Mouse (Mus musculus) adrenal gland, postnatal 14 days (tissue): Measurements from ENCODE around the gene Ptprk. TPM values are rescaled to one million over a fixed set of nuclear protein-coding genes. Genes with fewer than 3 reads are reported as not detected.

Source experiments
- DNase-seq: peaks from one replicate; pipeline ENCODE4 v3.0.0; 2021; ENCODE audit warnings: mixed read lengths
- total RNA-seq: library from RNA; stranded (reverse); gene quantifications from 2 replicates; pipeline ENCODE4 v1.2.3, GENCODE M21; 2021

Ptprk gene
- total RNA-seq, 1 experiment from 2014 or later: 23.3 TPM

DNA sequence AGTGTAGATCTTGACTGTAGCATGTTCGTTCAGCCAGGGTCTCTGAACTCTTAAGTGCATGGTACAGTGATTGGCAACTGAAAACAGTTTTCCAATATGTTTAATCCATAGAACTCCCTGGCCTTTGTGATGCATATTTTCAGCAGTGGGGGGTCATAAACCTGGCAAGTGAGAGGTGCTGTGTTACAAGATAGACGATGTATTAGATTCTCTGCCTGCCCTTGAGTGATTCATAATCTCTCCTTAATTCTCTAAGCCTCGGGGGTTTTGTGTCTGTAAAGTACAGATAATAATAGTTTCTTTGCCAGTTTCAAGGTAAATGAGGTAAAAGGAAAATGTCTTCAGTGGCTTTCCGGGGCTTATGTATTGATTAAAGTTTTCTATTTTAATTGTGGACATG lies 475.9 kb downstream of the Ptprk start:
- no peak for DNase-seq

DNA sequence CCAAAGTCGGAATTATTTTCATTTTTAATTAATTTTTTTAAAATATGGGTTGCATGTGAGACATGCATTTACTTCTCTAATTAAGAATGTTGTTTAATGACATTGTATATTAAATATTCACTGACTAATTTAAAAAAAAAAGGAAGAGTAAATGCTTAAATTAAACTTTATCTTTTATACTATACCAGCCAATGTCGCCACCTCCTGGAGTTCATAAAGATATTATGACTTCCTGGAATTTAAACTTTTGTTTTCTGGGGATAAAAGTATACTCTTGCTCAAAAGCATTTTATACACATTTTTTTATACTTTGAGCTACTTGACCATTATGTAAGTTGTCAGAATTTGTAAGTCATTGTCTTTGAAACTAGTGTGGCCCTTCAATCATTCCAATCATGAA lies 477.4 kb downstream of the Ptprk start:
- no peak for DNase-seq

DNA sequence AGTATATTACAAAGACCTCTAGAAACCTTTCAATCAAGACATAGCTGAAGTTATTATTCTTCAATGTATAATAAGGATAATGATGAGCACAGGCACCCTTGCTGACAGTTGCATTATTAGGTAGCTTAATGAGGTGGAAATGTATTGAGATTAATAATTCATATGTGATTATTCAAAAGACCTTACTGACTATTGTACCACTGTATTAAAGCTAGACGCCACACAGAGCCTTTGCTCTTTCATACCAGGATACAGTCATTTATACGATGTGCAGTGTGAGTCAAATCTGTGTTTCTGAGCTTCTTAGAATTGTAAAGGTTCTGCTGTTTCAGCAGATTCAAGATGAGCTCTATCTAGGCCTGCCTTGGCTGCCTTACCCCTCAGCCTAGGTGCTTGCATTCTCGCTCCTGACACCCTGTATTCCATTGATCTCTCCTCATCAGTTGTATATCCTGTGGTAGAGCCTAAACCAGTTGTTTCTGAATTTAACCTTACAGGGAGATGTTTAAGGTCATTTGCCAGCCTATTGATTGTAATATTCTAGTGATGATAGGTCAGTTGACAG lies 489.6 kb downstream of the Ptprk start:
- no peak for DNase-seq

DNA sequence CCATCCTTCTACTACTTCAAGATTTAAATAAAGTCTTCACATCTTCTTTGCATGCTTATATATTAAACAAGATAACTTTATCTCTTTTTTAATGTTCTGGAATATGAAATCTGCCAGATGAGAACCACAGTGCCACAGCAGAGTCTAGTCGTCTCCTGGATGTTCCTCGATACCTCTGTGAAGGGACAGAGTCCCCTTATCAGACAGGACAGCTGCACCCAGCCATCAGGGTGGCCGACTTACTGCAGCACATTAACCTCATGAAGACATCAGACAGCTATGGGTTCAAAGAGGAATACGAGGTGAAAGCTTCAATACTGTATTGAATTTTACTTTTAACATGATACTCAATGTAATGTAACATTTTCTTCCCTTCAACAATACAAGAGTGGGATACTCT lies 491.8 kb downstream of the Ptprk start:
- DNase-seq: no peak

DNA sequence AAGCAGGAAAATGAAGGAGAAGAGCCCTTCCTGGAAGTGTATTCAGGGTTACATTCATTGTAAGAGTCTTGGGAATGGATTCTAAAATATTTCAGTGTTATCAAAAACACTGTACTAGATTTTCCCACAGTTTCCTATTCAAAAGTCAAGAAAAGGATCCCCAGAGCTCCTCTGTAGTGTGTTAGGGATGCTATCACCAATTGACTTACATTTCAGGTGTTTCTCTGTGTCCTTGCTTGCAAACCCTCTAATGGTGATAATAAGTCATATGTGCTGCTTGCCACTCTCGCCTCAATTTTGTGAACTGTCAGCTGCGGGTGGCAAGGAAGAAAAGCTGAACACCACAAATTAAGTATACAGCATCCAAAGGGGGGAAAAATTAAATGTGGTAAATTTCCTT lies 492.2 kb downstream of the Ptprk start:
- DNase-seq: no peak

DNA sequence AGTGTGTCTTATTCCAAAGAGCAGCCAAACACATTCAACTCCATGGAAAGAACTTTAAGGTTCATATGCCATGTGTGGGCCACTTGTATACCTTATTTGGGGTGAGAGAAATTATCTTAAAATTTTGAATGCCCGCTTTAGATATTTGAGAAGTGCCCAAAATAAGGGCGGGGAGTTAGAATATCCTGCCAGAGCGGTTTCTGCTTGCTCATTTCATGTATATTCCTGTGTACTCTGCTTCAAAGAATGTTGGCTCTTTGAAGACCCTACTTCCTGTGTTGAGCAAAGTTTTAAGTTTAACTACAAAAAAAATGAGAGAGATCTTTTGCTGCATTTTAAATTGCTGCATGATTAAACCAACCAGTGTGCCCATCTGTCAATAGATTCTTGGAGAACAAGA lies 492.8 kb downstream of the Ptprk start:
- no peak for DNase-seq

DNA sequence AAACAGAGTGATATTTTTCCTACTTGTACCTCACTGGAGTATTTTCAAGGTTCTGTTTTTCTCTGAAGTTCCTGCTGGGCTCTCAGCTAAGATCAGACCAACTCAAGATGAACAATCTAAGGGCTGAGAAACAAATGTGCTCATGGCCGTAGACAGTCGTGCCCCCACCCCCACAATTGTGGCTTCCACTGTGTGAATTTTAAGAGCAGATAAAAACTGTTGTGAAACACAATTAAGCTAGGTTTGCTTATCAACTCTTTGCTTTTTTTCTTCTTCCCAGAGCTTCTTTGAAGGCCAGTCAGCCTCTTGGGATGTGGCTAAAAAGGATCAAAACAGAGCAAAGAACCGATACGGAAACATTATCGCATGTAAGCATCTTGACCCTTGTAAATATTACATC lies 493.4 kb downstream of the Ptprk start:
- DNase-seq: no peak

DNA sequence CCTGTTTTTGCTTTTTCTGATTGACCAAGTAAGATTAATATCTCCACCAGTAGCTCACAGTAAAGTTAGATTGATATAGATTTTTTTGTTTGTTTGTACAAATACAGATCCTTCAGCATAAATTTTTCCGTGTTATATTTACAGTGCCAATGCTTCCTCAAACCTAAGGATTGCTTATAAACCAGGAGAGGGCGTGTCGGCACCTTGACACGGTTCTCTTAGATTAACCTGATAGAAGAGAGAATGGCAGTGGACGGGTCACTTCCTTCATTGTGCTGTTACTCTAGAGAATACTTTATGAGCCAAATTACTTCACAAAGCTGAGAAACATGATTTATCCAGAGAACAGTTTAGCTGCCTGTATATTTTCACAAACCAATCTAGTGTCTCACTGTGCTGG lies 505.0 kb downstream of the Ptprk start:
- no peak for DNase-seq

DNA sequence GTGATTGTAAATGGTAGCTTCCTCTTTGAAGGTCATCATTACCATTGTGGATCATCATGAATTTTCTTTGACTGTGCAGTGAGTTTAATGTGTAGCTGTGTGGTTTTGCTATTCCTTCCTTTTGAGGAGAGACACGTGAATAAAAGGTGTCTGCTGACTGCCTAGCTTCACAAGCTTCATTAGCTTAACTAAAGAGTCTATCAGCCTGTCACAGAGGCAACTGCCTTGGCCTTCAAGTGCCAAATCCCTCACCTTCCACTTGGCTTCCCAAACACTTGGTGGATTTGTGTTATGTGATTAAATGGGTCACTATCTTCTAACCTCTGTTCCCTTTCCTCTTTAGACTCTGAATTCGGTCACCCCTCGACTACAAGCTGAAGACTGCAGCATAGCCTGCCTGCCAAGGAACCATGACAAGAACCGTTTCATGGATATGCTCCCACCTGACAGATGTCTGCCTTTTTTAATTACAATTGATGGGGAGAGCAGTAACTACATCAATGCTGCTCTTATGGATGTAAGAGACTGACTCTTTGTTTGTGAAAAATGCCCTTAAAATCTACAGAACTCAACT lies 512.0 kb downstream of the Ptprk start:
- DNase-seq: no peak

DNA sequence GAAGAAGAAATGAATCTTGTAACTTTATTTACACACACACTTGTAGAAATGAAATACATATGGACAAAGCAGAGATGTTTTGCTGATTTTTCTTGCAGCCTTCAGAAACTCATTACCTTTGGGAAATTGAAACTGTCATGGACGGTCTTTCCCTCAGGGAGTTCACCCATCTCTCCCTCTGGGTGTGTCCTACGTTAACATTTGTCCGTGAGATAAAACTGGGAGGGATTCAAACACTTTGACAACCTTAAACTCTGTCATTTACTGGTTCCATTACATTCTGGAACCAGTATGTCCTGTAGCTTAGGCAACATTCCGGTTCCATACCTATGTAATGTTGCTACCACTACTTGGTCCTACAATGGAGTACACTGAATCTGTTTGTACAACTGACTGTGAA lies 513.8 kb downstream of the Ptprk start:
- no peak for DNase-seq

DNA sequence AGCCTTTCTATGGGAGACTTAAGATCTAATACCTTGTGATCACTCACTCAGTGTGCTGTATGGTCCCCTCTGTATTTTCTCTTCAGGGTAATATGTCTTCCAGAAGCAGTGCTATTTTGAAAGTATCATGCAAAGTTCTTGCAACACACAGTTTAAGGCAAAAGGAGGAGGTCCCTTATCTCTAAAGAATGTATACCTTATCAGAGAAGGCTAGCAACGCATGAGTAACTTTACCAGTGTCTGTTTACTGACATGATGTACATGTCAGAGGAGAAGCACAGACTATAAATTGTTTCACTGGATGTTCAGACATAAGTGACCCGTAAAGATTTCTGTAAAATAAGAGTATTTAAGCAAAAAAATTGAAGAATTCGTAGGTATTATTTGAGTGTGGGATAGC lies 516.2 kb downstream of the Ptprk start:
- DNase-seq: no peak

DNA sequence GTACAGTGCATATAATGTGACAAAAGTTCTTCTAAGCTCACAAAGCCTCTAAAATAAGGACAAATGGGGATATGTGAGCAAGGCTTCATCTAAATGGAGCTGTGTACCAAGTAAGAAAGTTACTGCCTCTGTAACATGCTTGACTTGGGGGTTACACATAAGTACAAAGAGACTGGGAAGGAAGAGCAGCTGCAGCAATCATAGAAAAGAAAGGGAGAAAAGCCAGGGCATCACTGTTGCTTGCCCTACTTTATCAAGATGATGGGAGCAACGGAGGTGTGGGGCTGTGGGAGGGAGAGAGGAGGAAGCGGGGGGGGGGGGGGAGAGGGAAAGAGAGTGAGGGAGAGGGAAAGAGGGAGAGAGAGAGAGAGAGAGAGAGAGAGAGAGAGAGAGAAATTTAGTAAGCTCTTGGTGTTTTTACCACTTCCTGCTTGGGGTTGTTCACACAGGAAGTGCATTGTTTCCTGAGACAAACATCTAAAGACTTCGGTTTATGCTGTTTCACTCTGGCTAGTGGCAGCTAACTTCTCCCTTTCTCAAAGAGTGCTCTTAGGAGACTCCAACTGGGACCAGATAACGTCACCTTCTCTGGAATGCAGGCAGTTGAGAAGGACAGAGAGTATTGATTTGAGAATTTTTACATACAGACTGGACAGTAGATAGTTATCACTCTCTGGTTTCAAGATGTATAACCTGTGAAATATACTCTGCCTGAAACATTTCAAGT lies 519.1 kb downstream of the Ptprk start:
- no peak for DNase-seq

DNA sequence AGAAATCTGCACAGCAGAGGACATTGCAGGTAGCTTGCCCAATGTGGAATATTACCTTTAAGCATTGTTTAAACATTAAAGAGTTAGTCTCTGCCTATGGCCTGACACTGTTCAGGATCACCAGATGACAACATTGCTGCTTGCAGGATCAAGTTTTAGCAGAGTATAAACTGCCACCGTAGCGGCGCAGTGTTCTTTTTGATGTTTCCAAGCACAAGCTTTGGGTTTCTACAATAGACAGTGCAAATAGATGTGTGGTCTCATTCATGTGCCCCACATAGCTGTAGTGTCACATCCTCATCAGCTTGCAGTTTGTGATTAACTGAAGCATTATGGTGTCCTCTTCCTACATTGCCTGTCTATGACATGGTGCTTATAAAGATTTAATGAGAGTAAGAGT lies 522.3 kb downstream of the Ptprk start:
- DNase-seq: no peak

DNA sequence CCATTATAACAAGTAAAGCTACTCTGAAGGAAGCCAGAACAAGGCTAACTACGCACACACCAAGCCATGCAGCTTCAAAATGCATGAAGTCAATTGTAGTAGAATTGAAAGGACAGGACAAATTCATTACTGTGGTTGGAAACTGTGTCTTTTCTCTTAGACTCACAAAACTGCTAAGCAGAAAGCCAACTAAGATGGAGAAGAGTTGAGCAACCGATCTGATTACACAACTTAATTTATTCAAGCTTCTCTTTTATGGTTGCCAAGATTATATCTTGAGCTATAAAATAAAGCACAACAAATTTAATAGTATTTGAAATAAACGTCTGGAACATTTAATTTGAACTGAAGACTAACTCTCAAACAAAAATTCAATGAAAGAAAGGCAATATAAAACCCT lies 534.5 kb downstream of the Ptprk start:
- no peak for DNase-seq

DNA sequence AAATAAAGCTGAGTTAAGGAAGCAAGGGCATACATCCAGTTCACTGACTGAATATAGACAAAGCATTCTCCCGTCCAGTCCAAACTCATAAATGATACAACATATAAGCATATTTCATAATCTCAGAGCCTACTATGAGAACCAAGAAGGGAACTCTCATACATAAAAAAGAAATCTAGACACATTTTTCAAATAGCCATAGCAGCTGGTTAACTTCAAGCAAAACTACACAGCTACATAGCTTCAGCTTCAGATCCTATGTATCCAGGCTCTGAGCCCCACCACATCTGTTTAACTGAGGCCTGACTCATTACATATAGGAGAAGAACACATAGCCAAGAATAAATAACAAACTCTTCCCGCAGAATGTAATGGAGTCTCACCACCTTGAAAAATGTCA lies 539.8 kb downstream of the Ptprk start:
- no peak for DNase-seq

DNA sequence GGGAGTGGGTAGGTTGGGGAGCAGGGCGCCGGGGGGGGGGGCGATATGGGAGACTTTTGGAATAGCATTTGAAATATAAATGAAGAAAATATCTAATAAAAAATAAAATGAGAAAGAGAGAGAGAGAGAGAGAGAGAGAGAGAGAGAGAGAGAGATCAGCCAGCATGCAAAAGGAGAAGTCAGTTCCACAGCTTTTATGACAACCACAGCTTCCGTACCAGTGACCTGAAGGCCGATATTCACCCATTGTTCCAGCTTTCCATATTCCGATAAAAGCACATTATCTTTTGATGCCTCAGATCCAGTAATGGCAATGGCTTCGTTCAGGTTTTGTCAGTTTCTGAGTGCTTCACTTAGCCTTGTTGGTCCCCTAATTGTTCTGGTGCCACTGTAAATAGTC lies 542.6 kb downstream of the Ptprk start:
- DNase-seq: no peak

DNA sequence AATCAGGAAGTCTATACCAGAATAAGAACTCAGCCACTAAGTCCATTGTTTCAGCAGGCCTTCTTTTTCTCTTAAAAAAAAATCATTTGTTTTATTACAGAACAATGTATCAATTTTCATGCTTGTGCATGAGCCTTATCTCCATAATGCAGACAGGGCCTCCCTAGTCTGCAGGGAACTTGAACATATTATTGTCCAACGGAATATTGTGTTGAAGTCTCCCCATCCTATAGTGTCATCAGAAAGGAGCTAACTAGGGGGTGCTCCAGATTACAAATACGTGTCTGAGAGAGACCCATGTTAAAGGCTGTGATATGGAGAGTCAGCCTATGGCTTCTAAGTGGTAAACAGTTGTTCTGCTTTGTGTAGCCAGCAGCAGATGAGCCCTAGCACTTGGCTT lies 543.4 kb downstream of the Ptprk start:
- DNase-seq: no peak

DNA sequence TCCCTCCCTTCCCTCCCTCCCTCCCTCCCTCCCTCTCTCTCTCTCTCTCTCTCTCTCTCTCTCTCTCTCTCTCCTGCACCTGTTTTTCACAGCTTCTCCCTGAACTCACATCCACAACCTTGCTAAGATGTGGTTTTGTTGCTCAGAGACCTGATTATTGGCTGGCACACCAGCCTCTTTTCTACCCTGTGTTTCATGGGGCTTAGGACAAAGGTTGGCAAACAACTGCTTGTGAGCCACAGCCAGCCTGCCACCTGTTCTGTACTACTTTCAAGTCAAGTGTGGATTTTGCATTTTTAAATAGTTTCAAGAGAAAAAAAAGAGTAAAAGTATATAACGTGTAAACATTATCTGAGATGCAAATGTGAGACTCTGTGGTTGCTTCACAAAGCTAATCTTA lies 544.8 kb downstream of the Ptprk start:
- no peak for DNase-seq

DNA sequence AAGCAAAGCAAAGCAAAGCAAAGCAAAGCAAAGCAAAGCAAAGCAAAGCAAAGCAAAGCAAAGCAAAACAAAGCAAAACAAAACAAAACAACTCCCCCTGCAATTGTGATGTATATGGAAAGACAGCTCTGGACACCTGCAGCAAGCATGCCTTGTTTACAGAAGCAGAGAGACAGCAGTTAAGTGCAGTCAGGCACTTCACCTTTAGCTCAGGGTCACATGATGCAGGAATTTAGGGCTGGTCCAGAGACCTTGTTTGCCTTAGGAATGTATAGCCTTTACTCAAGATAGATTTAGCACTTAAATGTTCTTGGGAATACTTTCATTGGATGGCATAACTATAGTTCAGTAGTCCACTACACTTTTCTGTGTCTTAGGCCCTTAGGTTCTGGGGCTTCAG lies 561.5 kb downstream of the Ptprk start:
- DNase-seq: no peak

DNA sequence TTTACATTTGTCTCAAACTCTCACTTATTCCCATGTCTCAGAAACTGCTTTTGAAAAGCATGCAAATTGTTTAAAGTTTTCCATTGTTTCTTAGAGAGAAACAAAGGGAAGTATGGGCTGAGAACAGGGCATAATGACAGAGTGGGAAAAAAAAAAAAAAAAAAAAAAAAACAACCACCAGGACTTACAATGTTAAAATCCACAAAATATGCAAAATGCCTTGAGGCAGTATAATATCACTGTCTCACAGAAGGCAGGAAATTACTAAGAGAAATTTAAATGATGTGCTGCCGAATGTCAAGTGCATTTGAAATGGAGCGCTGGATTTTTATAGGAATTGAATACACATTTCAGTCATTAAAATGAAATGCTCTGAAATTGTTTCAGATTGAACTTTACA lies 567.3 kb downstream of the Ptprk start:
- no peak for DNase-seq
